Mouse (Mus musculus) heart, adult 9 months (tissue): ENCODE measurements at regions not wholly inside any gene's neighbourhood (a gene's known extent, or its start where the extent isn't known, plus 50 kb on each side); places are given as distances from the start of the nearest gene placed in this dataset.

Experiments
- DNase-seq, 2 experiments: peaks; one replicate each; pipeline ENCODE4 v3.0.0; 2022; ENCODE audit warnings: low spot score in 2 of 2

DNA sequence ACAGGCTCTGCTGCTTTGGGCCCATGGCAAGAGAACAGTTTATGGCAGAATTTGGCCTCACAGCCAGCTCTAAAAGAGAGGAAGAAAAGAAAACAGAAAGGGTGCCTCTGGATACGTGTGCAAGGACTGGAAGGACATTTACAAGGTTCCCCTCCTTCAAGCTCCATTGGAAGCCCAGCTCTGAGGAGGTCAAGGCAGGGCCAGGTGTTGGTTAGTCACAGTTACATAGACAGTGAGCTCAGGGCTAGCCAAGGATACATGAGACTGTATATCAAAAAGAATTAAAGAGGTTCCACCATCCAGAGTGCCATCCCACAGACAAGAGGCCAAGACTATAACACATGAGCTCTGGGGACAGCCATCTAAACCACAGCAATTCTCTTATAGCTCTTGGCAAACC is 131.6 kb upstream of the Jarid2 start:
- no peak for DNase-seq

DNA sequence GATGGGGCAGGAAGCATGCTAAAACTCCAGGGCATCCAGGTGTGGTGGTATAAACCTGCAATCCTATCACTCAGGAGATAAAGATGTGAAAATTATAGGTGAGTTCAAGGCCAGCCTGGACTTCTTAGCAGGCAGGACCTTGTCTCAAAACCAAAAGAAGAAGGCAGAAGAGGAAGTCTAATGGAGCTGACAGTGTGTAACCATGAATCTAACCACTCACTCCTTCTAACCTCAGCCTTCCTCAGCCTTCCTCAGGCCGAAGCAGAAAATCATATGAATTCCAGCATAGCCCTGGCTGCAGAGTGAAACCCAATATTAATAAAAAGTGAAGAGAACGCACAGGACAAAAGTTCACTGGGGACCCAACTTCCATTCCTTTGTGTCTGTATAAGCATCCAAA is 128.2 kb upstream of the Jarid2 start:
- DNase-seq, result no peak

DNA sequence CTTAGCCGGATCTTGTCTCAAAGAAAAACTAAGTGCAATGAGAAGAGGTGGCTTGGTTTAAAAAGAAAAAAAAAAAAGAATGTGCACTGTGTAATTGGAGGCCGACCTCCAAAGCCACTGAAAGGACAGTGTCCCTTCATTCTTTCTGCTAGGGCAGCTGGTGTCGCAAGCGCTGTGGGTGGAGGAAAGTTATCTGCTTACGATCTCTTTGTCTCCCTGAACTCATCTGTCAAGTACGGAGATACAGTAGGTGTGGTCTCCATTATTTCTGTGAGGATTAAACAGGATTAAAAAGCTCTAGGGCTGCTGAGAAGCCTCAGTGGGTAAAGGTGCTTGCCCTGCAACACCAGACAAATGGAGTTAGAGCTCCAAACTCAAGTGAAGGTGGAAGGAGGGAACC is 126.6 kb upstream of the Jarid2 start:
- no peak for DNase-seq

DNA sequence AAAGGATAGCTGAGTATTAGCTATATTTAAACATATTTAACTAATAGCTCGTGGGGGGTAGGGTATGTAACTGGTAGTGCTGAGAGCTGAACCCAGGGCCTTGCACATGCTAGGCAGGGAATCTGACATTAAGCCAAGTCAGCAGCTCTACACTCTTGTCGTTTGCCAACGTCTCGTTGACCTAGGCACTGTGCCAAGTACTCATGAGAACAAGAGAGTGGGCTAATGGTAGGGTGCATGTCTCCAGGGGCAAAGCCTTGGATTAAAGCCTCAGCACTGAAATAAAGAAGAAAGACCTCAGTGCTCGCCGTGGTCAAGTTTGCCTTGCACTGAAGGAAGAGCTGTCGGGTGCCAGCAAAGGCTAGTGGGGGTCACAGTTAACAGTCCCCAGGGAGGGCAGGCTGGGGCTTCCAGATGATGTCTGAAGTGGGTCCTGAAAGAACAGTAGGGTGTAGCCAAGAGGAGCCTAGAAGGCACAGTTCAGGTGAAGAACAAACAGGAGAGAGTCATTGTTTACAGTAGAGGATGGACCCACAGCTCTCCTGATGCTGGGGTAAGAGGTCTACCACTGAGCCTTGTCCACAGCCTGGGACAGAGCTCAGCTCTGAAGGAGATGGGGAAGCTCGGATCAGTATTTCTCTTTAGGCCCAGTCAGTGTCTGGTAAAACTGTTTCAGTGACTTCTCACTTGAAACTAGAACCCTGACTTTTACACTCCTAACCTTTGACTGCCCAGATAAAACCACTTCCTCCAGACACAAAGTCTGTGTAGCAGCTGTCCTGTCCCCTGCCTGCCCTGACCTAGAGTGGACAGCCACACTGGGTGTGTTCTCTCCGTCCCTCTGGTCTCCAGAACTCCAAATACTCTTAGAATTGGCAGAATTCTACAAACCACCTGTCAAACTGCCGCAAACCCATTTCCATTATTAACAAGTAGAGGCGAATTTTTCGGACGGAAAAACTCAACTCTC is 121.7 kb upstream of the Jarid2 start:
- DNase-seq, result peak in 1 of 2 experiments; percentile 12

DNA sequence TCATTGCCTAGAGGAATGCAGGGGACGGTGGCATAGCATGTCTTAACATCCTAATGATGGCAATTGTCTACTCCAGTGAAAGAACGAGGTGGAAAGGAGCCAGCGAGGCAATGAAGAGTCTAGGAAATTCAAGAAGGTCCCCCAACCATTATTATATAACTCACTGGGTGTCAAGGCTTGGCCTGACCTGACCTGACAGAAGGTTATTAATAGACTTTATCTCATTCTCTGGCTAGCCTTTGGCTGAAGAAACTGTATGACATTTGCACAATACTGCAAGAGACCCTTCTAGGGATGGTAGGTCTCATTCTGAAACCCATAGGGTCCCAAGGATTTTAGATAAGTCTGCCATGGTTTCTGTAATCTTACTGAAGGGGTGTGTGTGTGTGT is 121.0 kb upstream of the Jarid2 start:
- peak; percentile 15 to 29 for DNase-seq

DNA sequence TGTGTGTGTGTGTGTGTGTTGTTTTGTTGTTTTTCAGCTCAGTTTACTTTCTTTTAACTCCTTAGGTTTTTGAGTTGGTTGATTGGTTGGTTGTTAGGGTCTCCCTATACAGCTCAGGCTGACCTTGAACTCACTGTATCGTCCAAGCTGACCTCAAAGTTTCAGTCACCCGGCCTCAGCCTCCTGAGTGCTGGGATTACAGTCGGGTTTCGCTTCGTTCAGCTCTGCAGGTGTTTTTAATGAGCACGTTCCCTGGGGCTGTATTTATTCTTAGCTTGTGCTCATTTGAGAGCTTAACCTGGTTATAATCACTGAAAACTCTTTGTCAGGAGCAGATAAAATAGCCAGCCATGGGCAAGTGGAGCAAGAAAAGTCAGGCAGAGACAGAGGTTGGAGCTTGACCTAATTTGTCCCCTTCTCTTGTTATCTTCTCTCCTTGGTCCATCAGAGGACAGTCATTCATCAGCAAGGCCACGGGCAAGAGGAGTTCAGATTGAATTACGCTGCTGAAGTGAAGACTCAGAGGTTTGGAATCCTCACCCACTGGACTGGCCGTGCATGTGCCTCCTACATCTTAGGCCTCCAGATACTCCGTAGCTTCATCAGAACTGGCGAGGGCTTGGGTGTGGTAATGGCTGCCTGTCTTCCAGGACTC is 120.5 kb upstream of the Jarid2 start:
- peak; percentile 34 to 41 for DNase-seq

DNA sequence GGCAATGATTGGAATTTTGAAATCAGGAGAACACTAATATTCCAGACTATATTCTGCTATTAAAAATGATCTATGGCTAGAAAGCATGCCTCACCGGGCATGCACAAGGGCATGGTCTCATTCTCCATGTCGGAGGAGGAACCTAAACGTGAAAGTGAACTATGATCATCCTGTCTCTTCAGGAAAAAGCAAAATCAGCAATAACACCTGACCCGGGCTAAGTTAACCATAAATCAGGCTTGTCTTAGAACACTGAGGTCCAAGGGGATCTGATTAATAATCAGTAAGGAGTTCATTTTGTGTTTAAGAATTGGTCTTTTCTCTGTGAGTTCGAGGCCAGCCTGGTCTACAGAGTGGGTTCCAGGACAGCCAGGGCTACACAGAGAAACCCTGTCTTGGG is 119.7 kb upstream of the Jarid2 start:
- DNase-seq, result no peak

DNA sequence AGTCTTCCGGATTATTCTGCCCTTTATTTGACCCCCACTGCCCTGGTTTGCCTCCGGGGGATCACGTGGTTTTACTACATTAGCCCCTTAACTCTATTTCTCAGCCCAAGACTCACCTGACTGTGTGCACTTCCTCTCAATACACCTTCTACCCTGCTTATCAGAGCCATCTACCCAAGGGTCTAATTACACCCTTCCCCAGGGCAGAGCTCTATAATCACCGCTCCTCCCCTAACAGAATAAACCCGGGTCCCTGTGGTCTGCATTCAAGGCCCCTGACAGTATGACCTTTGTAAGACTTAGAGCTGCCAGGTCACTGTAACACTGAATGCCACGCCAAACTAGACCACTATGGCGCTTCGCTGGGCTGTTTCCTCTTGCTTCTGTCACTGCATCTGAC is 113.6 kb upstream of the Jarid2 start:
- DNase-seq, result no peak

DNA sequence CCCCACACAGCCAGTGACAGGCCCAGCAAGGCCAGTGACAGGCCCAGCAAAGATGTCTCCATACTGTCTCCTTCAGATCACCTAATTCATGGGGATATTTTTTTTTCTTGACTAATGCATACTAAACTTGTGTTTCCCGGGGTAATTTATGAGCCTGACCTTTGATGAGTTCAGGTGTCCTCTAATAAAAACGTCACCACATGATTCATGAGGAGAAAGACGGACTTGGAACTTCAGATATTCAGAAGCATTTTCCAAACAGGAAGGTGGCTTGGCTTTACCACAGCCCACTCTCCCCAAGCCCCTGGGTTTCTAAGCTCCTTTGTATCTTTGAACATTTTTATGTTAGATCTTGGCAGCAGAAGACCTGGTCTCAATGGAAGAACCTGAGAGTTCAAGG is 110.9 kb upstream of the Jarid2 start:
- DNase-seq, result no peak

DNA sequence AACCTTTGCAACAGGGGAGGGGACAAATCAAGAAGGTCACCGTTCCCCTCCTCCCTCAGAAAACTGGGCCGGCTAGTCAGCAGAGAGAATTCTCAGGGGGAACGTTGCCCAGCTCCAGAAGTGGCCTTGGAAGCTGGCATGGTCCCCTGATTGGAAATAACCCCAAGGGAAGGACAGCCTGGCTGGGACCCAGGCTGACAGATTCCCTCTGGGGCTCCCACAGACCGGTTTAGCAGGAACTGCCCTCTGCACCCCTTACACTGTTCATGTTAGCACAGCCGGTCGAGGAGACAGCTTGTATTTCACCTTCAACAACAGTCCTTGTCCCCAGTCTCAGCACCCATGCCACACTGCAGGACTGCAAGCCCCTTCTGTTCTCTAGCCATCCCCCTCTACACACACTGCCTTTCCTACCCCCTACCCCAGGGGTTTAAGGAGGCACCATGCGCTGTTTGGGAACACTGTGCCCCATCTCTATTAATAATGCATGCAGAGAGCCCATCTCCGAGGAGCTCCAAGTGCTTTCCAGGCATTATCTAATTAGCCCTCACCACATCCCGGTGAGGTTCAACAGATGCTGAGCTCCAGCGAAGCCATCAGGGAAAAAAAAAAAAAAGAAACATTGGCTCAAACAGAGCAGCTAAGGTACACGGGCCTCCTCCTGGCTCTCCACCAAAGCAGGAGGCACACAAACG is 106.5 kb upstream of the Jarid2 start:
- peak; percentile 59 to 60 for DNase-seq

DNA sequence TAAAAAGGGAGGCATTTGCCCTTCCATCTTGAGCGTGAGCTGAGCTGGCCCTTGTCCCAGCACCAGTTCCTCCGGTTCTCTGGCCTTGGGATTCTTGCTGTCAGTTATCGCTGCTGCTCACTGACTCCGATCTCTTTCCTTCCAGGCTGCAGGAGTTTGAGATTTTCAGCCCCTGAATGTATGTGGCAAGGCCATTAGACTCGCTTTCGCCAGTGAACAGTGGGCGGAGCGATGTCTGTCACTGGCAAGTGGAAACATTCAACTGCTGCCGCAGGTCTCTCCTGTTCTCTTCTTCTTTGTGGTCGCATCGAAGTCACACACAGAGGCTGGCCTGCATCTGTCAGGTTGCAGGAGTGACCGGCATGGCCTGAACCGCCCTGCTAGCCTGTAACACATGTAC is 104.6 kb upstream of the Jarid2 start:
- DNase-seq, result no peak

DNA sequence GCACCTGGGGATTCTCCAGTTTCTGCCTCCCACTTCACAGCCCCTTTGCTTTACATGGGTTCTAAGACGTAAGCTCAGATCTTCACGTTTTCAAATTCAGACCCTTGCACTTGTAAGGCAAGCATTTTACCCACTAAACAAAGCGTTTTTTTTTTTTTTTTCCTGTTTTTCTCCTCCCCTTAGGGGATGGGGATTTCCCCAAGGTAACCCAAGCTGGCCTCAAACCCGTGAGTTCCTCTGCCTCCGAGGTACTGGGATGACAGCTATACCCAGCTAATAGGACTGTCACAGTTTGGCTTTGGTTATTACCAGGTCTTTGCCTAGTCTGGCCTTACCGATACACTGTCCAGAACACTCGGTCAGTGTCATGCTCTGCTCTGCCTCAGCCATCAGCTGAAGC is 103.5 kb upstream of the Jarid2 start:
- no peak for DNase-seq

DNA sequence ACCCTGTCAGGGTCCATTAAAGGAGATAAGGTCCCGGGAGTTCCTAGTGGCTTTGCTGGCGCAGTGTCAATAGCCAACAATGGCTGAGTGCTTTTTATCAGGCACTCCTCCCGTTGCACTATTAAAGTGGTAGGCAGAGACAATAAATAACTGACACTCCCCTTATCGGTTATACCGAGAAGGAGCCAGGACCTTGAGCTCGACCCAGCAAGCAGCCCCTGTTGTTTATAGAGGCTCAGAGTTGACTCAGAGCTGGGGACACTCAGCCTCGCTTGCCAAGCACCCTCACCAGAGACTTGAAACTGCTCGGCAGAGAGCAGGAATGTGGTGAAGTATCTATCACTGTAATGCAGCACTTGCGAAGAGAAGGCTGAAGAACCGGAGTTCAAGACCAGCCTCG is 102.5 kb upstream of the Jarid2 start:
- peak in 1 of 2 experiments; percentile 24 for DNase-seq

DNA sequence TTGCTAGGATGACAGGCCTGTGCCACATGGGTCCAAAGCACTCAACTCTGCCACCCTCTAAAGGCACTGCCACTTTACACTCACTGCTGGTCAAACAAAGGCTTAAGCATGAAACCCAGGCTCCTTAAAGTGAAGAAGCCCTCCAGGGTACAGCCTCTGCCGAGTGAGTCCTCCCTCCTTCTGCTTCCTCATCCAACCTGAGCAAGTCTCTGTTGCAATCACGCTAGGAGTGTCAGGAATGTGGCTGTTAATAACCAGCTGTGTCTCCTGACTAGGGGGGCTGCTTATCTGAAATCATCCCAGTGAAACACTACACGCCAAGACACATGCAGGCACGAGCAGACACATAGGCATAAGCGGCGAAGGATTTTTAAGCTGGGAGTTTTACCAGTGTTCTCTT is 99.2 kb upstream of the Jarid2 start:
- DNase-seq, result no peak

DNA sequence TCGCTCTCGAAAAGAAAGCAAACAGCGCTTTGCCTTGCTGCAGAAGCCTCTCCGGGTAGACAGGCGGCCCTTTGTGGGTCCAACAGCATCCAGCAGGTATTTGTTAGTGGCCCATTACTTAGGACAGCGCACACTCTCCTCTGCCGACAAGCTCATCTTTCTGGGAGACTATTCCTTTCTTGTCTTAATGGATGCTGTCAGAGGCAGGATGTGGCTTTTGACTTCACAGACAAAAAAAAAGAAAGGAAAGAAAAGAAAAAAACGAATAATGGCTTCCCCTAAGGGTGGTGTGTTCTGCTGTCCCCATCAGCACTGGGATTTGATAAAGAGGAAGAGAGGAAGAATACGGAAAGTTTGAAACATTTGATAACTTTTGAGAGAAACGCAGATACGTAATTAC is 94.7 kb upstream of the Jarid2 start:
- DNase-seq, result no peak

DNA sequence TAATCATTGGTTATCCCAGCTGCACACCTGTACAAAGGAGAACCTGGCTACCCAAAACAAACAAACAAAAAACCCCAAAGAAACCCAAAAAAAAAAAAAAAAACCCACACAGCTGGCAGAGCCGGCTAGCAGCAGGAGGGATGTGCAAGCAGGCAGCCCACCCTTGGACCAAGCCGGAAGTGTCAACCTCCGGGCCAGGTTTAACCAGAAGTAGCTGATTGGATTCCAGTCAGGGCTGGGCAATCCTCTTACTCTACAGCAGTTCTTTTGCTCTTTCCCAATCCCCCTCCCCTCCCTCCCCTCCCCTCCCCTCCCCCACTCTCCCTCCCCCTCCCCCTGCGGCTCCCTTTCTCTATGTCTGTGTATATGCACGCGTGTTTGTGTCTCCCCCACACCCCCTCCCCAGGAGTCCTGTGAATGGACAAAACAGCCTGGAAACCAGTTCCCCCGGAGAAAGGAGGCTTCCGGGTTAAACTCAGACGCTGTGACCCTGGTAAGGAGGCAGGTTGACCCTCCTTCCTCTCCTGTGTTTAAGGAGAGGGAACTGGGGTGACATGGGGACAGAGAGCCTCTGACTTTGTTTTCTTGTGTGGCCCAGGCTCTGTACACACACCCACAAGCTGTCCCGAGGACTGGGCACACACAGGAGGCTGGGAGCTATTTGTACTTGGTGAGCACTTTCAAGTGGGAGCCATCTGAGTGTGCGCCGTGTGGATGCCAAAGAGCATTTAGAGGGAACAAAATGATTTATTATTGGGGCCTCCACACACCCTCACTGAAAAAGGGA is 93.9 kb upstream of the Jarid2 start:
- DNase-seq, result no peak

DNA sequence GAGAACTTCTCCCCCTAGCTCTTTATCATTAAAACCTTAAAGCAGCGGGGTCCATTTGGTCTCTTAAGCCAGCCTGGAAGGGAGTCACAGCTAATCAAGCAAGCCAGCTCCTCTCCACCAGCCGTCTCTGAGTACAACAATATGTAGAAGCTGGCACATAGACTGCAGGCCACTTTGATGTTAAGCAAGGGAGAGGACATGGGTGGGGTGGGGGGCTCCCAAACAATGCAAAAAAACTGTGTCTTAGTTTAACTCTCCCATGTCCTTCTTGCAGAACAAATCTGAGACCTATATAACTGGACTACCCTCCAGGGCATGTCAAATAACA is 93.3 kb upstream of the Jarid2 start:
- no peak for DNase-seq

DNA sequence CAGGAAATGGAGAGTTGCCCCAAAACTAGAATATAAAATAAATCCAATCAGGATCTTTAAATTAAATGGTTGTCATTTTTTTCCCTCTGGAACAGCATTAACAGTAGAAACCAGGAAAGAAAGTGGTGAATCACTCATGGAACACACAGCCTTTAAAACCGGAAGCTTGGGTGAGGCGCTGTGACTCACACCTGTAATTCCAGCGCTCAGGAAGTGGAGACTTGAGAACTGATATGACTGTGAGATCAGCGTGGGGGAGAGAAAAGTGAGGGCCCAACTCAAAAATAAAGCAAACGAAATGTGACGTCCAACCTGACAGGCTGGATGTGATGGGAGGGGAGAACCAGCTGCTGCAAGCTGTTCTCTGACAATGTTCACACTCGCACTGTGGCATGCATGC is 86.9 kb upstream of the Jarid2 start:
- no peak for DNase-seq

DNA sequence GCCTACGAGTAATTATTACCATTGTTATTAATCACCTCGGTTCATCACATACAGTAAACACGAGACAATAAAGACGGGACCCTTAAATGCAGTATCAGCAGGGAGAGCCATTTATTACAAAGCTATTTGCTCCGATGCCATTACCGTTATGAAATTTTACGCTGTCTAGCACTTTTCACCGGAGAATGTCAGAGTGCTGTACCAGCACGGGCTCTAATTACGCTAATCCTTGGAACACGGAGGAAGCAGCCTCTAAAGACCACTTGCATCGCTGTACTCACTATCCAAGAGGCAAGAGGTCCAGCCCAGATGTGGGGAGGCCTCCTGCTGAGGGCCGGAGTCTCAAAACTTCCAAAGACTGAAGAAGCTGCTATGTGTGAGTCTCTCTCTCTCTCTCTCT is 79.2 kb upstream of the Jarid2 start:
- DNase-seq, result no peak

DNA sequence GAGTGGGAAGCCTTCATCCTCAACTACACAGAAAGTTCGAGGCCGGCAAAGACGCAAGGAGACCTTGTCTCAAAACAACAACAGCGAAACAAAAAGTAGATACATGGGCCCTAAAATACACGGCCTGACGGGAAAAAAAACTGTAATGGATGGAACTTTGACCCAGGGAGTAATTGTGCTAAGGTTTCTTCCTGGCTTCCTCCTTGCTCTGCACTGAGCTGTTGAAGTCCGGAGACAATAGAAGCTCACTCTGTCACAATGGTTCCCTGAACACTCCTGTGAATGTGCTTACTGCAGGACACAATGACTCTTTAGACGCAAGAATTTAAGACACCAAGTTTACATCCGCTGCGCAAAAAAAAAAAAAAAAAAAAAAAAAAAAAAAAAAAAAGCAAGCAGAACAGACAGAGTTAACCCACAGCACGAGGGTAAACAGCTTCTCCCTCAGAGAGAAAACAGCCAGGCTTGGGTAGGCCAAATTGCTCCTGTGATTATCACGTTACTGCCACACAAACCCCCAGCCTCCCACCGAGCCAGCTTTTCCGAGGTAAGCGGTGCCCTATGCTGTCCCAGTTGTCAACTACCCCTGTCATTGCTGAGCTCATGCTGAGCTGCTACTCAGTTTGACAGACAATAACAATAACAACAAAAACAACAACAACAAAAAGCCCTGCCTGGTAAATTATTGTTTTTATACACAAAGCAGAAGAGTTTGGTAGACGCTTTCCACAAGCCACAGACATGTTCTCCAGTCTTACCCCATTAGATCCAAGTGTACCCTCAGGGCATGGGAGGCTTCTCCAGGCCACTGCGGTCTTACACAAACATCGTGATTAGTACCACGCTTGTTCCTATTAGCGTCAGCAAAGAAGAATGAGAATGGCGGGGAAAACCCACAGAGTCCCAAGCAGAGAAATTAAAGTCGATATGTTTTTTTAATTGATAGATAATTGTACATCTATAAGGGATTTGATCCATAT is 77.7 kb upstream of the Jarid2 start:
- DNase-seq, result no peak

DNA sequence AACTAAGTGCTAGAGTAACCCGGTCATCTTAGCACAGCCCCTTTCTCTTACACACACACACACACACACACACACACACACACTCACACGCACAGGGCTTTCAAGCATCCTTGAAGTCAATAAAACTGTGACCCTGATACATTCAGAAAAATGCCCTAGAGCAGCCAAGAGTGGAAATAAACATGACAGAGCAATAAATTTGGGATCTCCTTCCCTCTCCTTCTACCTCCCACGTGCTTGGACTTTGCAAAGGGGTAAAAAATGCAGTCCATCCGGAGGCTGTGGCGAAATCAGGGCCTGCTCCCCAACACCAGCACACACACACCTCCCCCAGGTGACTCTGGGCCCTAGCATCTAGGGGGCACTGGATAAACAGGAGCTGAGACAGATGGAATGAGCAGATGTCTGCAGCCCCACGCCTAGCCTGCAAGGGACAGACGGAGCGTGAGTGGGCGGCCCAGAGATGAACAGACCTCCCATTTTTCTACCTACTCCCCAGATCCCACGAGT is 71.3 kb upstream of the Jarid2 start:
- DNase-seq, result no peak
